Mouse (Mus musculus) heart, embryonic 15.5 days (tissue): ENCODE data around the gene Nono. TPM values are rescaled to one million over a fixed set of nuclear protein-coding genes. Genes with fewer than 3 reads are reported as not detected.

ENCODE experiments used
- polyA plus RNA-seq: library from polyadenylated mRNA; unstranded; fragments of >200 nt; fragmentation: Nextera tagmentation; extraction: Ambion mirVana; gene quantifications from 2 replicates; pipeline ENCODE4 v1.2.1, GENCODE M21; 2015

Gene Nono
- polyA plus RNA-seq, 1 experiment from 2014 or later: 209 TPM

Other genes starting within 250 kb of the Nono start
- 34.3 and 39.7 TPM in 2 replicates for gene Snx12, start 206.8 kb upstream of the Nono start, polyA plus RNA-seq
- gene Foxo4, start 174.8 kb upstream of the Nono start, polyA plus RNA-seq: 1.4 and 1.9 TPM in 2 replicates
- not detected in 2 replicates for gene Gm614, start 165.3 kb upstream of the Nono start, polyA plus RNA-seq
- 17.3 and 31.0 TPM in 2 replicates for gene Il2rg, start 161.1 kb upstream of the Nono start, polyA plus RNA-seq
- not detected in 2 replicates for gene Gm20489, start 160.3 kb upstream of the Nono start, polyA plus RNA-seq
- gene Med12, start 155.3 kb upstream of the Nono start, polyA plus RNA-seq: 17.0 and 24.2 TPM in 2 replicates
- gene Nlgn3, start 130.2 kb upstream of the Nono start, polyA plus RNA-seq: 1.7 and 3.3 TPM in 2 replicates
- gene Gjb1, start 52.9 kb upstream of the Nono start, polyA plus RNA-seq: 0.21 and 0.91 TPM in 2 replicates
- gene Zmym3, start 8.5 kb upstream of the Nono start, polyA plus RNA-seq: 22.1 and 24.6 TPM in 2 replicates
- gene Itgb1bp2, start 19.8 kb downstream of the Nono start, polyA plus RNA-seq: 77.1 and 88.5 TPM in 2 replicates
- gene Taf1, start 103.4 kb downstream of the Nono start, polyA plus RNA-seq: 6.3 and 7.8 TPM in 2 replicates
- 91.0 and 105 TPM in 2 replicates for gene Ogt, start 210.7 kb downstream of the Nono start, polyA plus RNA-seq